Mouse (Mus musculus) hindbrain, embryonic 11.5 days (tissue): Measurements from ENCODE around the gene Olfr1336. TPM values are rescaled to one million over a fixed set of nuclear protein-coding genes. Genes with fewer than 3 reads are reported as not detected.

Experiments
- ATAC-seq: fragments of 200-750 bp; cut with Nextera tagmentation; 2 replicates; pipeline ENCODE4 v1.8.0; 2017; ENCODE audit warnings: mild to moderate bottlenecking, moderate TSS enrichment, moderate library complexity; ENCODE audit not compliant: low FRiP score
- DNase-seq: peaks from one replicate; pipeline ENCODE4 v3.0.0-alpha.2; 2015; ENCODE audit warnings: low spot score
- H3K27ac ChIP-seq: fragments of 300-500 bp; sonication (generic); 2 replicates; pipeline ENCODE4 v1.5.1; 2014; ENCODE audit warnings: mild to moderate bottlenecking, low read depth, low read length
- H3K27me3 ChIP-seq: fragments of 300-500 bp; sonication (generic); 2 replicates; pipeline ENCODE4 v1.6.1; 2014; ENCODE audit warnings: mild to moderate bottlenecking, low read length, moderate library complexity, mixed read lengths; ENCODE audit not compliant: control insufficient read depth, insufficient read depth
- H3K36me3 ChIP-seq: fragments of 300-500 bp; sonication (generic); 2 replicates; pipeline ENCODE4 v1.6.1; 2014; ENCODE audit warnings: mild to moderate bottlenecking, low read length, moderate library complexity, mixed read lengths; ENCODE audit not compliant: control insufficient read depth, insufficient read depth
- H3K4me1 ChIP-seq: fragments of 300-500 bp; sonication (generic); replicated peaks from 2 replicates; pipeline ENCODE4 v1.6.1; 2014; ENCODE audit warnings: low read length, mixed read lengths; ENCODE audit not compliant: control insufficient read depth, insufficient read depth
- H3K4me2 ChIP-seq: fragments of 300-500 bp; sonication (generic); replicated peaks from 2 replicates; pipeline ENCODE4 v1.6.1; 2014; ENCODE audit warnings: mild to moderate bottlenecking, low read depth, low read length
- H3K4me3 ChIP-seq: fragments of 300-500 bp; sonication (generic); 2 replicates; pipeline ENCODE4 v1.5.1; 2014; ENCODE audit warnings: low read depth, low read length
- H3K9ac ChIP-seq: fragments of 300-500 bp; sonication (generic); 2 replicates; pipeline ENCODE4 v1.6.1; 2014; ENCODE audit warnings: low read depth, low read length
- H3K9me3 ChIP-seq: fragments of 300-500 bp; sonication (generic); 2 replicates; pipeline ENCODE4 v1.6.1; 2016; ENCODE audit warnings: low read length; ENCODE audit not compliant: control insufficient read depth
- WGBS: fragments of 180-500 bp; shearing (Covaris S2); extraction: QIAGEN DNeasy Blood & Tissue Kit; methylation state at CpG from one replicate; pipeline ENCODE4 v1.1.7; 2014; 5-methylcytosine and 5-hydroxymethylcytosine counted together
- polyA plus RNA-seq: library from polyadenylated mRNA; unstranded; fragments of >200 nt; fragmentation: Nextera tagmentation; extraction: Ambion mirVana; gene quantifications from 2 replicates; pipeline ENCODE4 v1.2.1, GENCODE M21; 2014

Gene Olfr1336
- 0.03 TPM in 1 of 2 replicates, not detected in the other for polyA plus RNA-seq

GRCm38 (mm10) chr7:6455868-6456267 lies at the start of gene Olfr1336:
Olfr1336 (plus strand) TSS chr7:6456168.
- no peak for DNase-seq
- Histone ChIP-seq H3K4me3 (no peak within 1 kb of the TSS), H3K27me3 (no peaks in the 10 kb centered on the region), H3K9me3 (no peaks in the 10 kb centered on the region), H3K4me1 (no peaks in the 10 kb centered on the region), H3K36me3 (no peaks in the 10 kb centered on the region), H3K27ac (no peak within 1 kb of the TSS), H3K4me2 (no peak within 1 kb of the TSS), H3K9ac (no peak within 1 kb of the TSS)
- ATAC-seq: no peak

DNA sequence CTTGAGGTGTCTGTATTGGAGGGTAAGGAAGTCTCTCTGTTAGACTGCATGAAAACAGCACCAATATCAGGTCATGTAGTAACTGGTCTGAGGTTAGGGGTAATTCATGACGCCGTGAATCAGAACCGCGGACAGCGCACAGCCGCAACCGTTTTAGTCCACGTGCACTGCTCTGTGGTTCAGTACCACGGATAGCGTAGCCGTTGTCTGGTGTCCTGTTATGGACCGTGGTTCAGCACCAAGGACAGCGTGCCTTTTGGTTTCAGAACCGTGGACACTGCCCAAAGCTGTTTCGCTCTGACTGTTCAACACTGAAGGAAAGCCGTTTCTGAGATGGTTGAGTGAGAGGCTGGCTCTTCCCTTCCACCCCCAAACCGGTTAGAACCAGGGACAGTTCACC lies 45.9 kb upstream of the Olfr1336 start, which contains the start of gene Gm20715:
Gm20715 (plus strand) TSS at position 235 of the 400 bp plus-strand sequence.
- H3K36me3 ChIP-seq: no peaks in the 10 kb centered on the region
- peak; percentile 91 for DNase-seq
- ATAC-seq: peak; percentile 75
- H3K9me3 ChIP-seq: no peaks in the 10 kb centered on the region
- H3K4me1 ChIP-seq: no peaks in the 10 kb centered on the region
- no peaks in the 10 kb centered on the region for H3K27me3 ChIP-seq
- no peak within 1 kb of the TSS for H3K4me3 ChIP-seq
- no peak within 1 kb of the TSS for H3K27ac ChIP-seq
- H3K9ac ChIP-seq: no peak within 1 kb of the TSS
- no peak within 1 kb of the TSS for H3K4me2 ChIP-seq
- WGBS: 1% methylated on average over 17 of the region's 17 CpGs

DNA sequence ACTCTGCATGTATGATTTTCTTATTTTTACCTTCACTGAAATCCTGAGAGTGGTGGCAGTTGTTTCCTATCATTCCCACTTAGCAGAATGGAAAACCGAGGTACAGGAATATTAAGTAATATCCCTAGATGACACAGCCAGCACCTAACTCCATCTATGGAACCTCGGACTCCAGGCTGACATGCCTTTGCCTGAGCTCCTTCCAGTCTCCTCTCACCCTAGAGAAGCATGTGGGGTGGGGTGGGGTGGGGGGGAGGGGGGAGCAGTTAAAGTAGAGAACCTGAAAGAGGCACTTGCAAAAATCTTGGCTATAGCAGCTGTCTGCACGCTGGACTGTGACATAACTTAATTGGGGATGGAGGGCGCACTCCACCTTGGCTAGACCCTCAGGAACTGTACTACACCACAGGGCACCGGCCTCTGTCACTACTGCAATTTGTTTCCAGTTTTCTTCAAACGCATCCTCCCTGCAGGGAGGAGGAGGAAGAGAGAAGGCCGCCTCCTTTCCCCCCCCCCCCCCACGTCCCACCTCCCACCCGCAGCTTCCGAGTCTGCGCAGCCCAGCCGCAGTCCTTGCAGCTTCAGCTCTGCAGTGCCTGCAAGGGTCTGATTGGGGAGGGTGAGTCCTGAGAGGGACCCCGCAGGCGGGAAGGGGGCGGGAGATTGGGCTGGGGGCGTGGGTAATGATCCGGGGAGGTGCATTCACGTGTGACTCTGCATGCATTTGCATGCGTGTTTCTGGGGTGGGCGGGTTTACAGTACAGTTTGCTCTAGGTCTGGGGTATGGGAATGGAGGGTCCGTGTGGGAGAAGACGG lies 41.1 kb upstream of the Olfr1336 start:
- Histone ChIP-seq H3K9me3 (no peaks in the 10 kb centered on the region), H3K4me1 (no peaks in the 10 kb centered on the region), H3K36me3 (no peaks in the 10 kb centered on the region), H3K4me2 (peak overlapping the region; percentile 23), H3K9ac (no peak overlapping the region), H3K27ac (no peak overlapping the region), H3K27me3 (no peaks in the 10 kb centered on the region), H3K4me3 (peak overlapping the region; percentile 19)
- DNase-seq (peak; percentile 6), ATAC-seq (peak; percentile 77)
- WGBS: 6% methylated on average over 20 of the region's 22 CpGs

GRCm38 (mm10) chr7:6415442-6415787 lies 40.6 kb upstream of the Olfr1336 start:
- H3K4me2 ChIP-seq: peak overlapping the region; percentile 23
- ATAC-seq (peak; percentile 29), DNase-seq (no peak)
- 17% methylated on average over 8 of the region's 8 CpGs for WGBS
- H3K27ac ChIP-seq: no peak overlapping the region
- no peaks in the 10 kb centered on the region for H3K36me3 ChIP-seq
- H3K27me3 ChIP-seq: no peaks in the 10 kb centered on the region
- peak overlapping the region; percentile 19; the same call in 1 of the 2 replicates for H3K4me3 ChIP-seq
- H3K4me1 ChIP-seq: no peaks in the 10 kb centered on the region
- H3K9me3 ChIP-seq: no peaks in the 10 kb centered on the region
- H3K9ac ChIP-seq: no peak overlapping the region

- no peak overlapping the region for H3K4me2 ChIP-seq
- H3K9ac ChIP-seq: no peak overlapping the region
- H3K4me1 ChIP-seq: no peaks in the 10 kb centered on the region
- WGBS: 79% methylated on average over 6 of the region's 6 CpGs
- H3K9me3 ChIP-seq: no peaks in the 10 kb centered on the region
- ATAC-seq (no peak), DNase-seq (no peak)
- no peak overlapping the region for H3K27ac ChIP-seq
- H3K4me3 ChIP-seq: no peak overlapping the region
- H3K36me3 ChIP-seq: no peaks in the 10 kb centered on the region
- no peaks in the 10 kb centered on the region for H3K27me3 ChIP-seq
Observed at GRCm38 (mm10) chr7:6419894-6420293, 36.1 kb upstream of the Olfr1336 start.

DNA sequence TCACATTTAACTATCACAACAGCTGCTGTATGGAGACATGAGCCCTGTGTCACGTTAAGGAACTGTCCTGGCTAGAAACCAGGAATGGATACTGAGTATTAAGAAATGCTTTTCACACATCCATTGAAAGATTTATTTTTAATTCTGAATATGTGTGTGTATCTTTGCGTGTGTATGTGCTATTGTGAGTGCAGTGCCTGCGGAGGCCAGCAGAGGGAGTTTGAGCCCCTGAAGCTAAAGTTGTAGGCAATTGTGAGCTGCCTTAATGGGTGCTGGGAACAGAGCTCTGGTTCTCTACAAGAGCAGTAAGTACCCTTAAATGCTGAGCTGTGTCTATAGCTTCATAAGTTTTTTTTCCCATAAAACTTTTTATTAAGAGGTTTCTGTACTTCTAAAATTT lies 26.6 kb upstream of the Olfr1336 start:
- DNase-seq (no peak), ATAC-seq (no peak)
- H3K9ac ChIP-seq: no peak overlapping the region
- no peak overlapping the region for H3K27ac ChIP-seq
- no peak overlapping the region for H3K4me2 ChIP-seq
- 90% methylated on average over 3 of the region's 3 CpGs for WGBS
- no peaks in the 10 kb centered on the region for H3K27me3 ChIP-seq
- no peaks in the 10 kb centered on the region for H3K4me1 ChIP-seq
- H3K9me3 ChIP-seq: no peaks in the 10 kb centered on the region
- H3K36me3 ChIP-seq: no peaks in the 10 kb centered on the region
- no peak overlapping the region for H3K4me3 ChIP-seq

DNA sequence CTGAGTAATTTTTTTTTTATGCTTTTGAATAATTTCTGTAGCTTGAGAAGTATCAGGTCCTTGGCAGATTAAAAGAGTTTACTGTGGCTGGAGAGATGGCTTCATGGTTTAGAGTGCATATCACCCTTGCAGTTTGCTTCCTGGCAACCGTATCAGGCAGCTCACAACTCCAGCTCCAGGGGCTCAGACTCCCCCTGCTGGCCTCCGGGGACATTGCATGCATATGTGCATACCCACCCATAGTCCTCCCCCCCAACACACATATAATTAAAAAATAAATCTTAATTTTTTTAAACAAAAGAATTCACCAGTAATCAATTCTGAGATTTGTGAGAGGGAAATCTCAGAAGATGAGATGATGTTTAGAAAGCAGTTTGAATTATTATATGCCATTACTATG lies 25.6 kb upstream of the Olfr1336 start:
- Histone ChIP-seq H3K36me3 (no peaks in the 10 kb centered on the region), H3K4me2 (no peak overlapping the region), H3K27ac (no peak overlapping the region), H3K9me3 (no peaks in the 10 kb centered on the region), H3K27me3 (no peaks in the 10 kb centered on the region), H3K4me1 (no peaks in the 10 kb centered on the region; the same call in 1 of the 2 replicates), H3K9ac (no peak overlapping the region), H3K4me3 (no peak overlapping the region)
- DNase-seq (peak; percentile 58), ATAC-seq (no peak)
- 48% methylated on average over 2 of the region's 2 CpGs for WGBS

DNA sequence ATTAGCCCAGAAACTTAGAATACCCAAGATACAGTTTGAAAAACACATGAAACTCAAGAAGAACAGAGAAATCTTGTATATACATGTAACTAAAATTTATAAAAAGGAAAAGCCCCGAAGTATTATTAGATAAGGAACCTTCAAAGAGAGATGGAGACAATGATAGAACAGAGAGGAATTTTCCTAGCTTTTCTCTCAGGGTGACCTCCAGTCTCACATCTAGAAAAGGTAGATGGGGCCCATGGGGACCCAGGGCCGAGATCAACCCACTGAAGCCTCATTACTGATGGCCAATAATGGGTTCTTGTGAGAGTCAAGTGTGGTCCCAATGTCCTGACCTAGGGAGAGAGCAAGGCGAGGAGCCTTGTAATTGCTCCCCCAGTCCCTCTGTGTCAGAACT lies 17.6 kb upstream of the Olfr1336 start, which contains the start of gene Olfr1344:
Olfr1344 (plus strand) TSS at position 301 of the 400 bp plus-strand sequence.
- Histone ChIP-seq H3K4me2 (no peak within 1 kb of the TSS), H3K4me3 (no peak within 1 kb of the TSS), H3K36me3 (no peaks in the 10 kb centered on the region), H3K4me1 (no peaks in the 10 kb centered on the region; the same call in 1 of the 2 replicates), H3K27me3 (no peaks in the 10 kb centered on the region), H3K27ac (no peak within 1 kb of the TSS), H3K9ac (no peak within 1 kb of the TSS), H3K9me3 (no peaks in the 10 kb centered on the region)
- DNase-seq (no peak), ATAC-seq (no peak)
- WGBS: 82% methylated on average over 3 of the region's 3 CpGs

GRCm38 (mm10) chr7:6441173-6441572 lies 14.8 kb upstream of the Olfr1336 start:
- WGBS: 59% methylated on average over 2 of the region's 2 CpGs
- Histone ChIP-seq H3K9ac (no peak overlapping the region), H3K4me3 (no peak overlapping the region), H3K9me3 (no peaks in the 10 kb centered on the region), H3K4me2 (no peak overlapping the region), H3K27ac (no peak overlapping the region), H3K27me3 (no peaks in the 10 kb centered on the region), H3K4me1 (no peaks in the 10 kb centered on the region), H3K36me3 (no peaks in the 10 kb centered on the region)
- DNase-seq (no peak), ATAC-seq (no peak)
